Mouse (Mus musculus): Measurements from ENCODE around the gene Rassf5. TPM values are rescaled to one million over a fixed set of nuclear protein-coding genes. Genes with fewer than 3 reads are reported as not detected.
A peak's percentile ranks its signal among the peaks of the same experiment; 100 is the strongest.
"Not testable (repeated sequence)": the region's sequence is repeated elsewhere in the genome, so short reads cannot be mapped to it uniquely, and the experiment has no call there.

Rassf5 gene
- polyA plus RNA-seq, 1 experiment: 15.7 TPM

- no peak overlapping the region for H3K27ac ChIP-seq (ENCODE audit: insufficient read depth, low read length)
- no peak overlapping the region for H3K4me3 ChIP-seq (ENCODE audit: insufficient read depth, low read length)
- TF ChIP-seq POLR2A (IDR thresholded peaks at IDR 0.05; ENCODE audit: low read depth, low read length) (no peak), CTCF (IDR thresholded peaks at IDR 0.05; ENCODE audit: borderline replicate concordance, insufficient read depth, low read length) (no peak)
- no peaks in the 10 kb centered on the region for H3K4me1 ChIP-seq (ENCODE audit: control insufficient read depth, insufficient read depth, low read length)
Observed at GRCm38 (mm10) chr1:131174299-131174861, 70.7 kb downstream of the Rassf5 start.

GRCm38 (mm10) chr1:131173809-131174208 is 71.2 kb downstream of the Rassf5 start:
- TF ChIP-seq CTCF (IDR thresholded peaks at IDR 0.05; ENCODE audit: borderline replicate concordance, insufficient read depth, low read length): no peak
- TF ChIP-seq POLR2A (IDR thresholded peaks at IDR 0.05; ENCODE audit: low read depth, low read length): no peak
- Histone ChIP-seq H3K27ac (ENCODE audit: insufficient read depth, low read length) (no peak overlapping the region), H3K4me1 (ENCODE audit: control insufficient read depth, insufficient read depth, low read length) (no peaks in the 10 kb centered on the region), H3K4me3 (ENCODE audit: insufficient read depth, low read length) (no peak overlapping the region)

- no peaks in the 10 kb centered on the region for H3K4me1 ChIP-seq (ENCODE audit: control insufficient read depth, insufficient read depth, low read length)
- H3K4me3 ChIP-seq (ENCODE audit: insufficient read depth, low read length): no peak overlapping the region
- no peak overlapping the region for H3K27ac ChIP-seq (ENCODE audit: insufficient read depth, low read length)
- TF ChIP-seq POLR2A (IDR thresholded peaks at IDR 0.05; ENCODE audit: low read depth, low read length): no peak
- TF ChIP-seq CTCF (IDR thresholded peaks at IDR 0.05; ENCODE audit: borderline replicate concordance, insufficient read depth, low read length): no peak
Observed at GRCm38 (mm10) chr1:131173001-131173400, 72.1 kb downstream of the Rassf5 start.

- H3K27ac ChIP-seq (ENCODE audit: insufficient read depth, low read length): no peak overlapping the region
- no peak overlapping the region for H3K4me3 ChIP-seq (ENCODE audit: insufficient read depth, low read length)
- TF ChIP-seq CTCF (IDR thresholded peaks at IDR 0.05; ENCODE audit: borderline replicate concordance, insufficient read depth, low read length) (no peak), POLR2A (IDR thresholded peaks at IDR 0.05; ENCODE audit: low read depth, low read length) (no peak)
- no peaks in the 10 kb centered on the region for H3K4me1 ChIP-seq (ENCODE audit: control insufficient read depth, insufficient read depth, low read length)
Observed at GRCm38 (mm10) chr1:131167612-131168011, 77.4 kb downstream of the Rassf5 start.

- TF ChIP-seq POLR2A (IDR thresholded peaks at IDR 0.05; ENCODE audit: low read depth, low read length): no peak
- TF ChIP-seq CTCF (IDR thresholded peaks at IDR 0.05; ENCODE audit: borderline replicate concordance, insufficient read depth, low read length): no peak
- no peak overlapping the region for H3K27ac ChIP-seq (ENCODE audit: insufficient read depth, low read length)
- no peaks in the 10 kb centered on the region for H3K4me1 ChIP-seq (ENCODE audit: control insufficient read depth, insufficient read depth, low read length)
- H3K4me3 ChIP-seq (ENCODE audit: insufficient read depth, low read length): no peak overlapping the region
Observed at GRCm38 (mm10) chr1:131164427-131164826, 80.6 kb downstream of the Rassf5 start.

GRCm38 (mm10) chr1:131161091-131161490 is 84.0 kb downstream of the Rassf5 start:
- H3K4me1 ChIP-seq (ENCODE audit: control insufficient read depth, insufficient read depth, low read length): no peaks in the 10 kb centered on the region
- TF ChIP-seq CTCF (IDR thresholded peaks at IDR 0.05; ENCODE audit: borderline replicate concordance, insufficient read depth, low read length) (no peak), POLR2A (IDR thresholded peaks at IDR 0.05; ENCODE audit: low read depth, low read length) (no peak)
- no peak overlapping the region for H3K4me3 ChIP-seq (ENCODE audit: insufficient read depth, low read length)
- H3K27ac ChIP-seq (ENCODE audit: insufficient read depth, low read length): no peak overlapping the region

- H3K27ac ChIP-seq (ENCODE audit: insufficient read depth, low read length); H3K4me3 ChIP-seq (ENCODE audit: insufficient read depth, low read length): not testable (repeated sequence)
Observed at GRCm38 (mm10) chr1:131159573-131160327, 85.3 kb downstream of the Rassf5 start.

GRCm38 (mm10) chr1:131155456-131155855 is 89.6 kb downstream of the Rassf5 start:
- TF ChIP-seq POLR2A (IDR thresholded peaks at IDR 0.05; ENCODE audit: low read depth, low read length) (no peak), CTCF (IDR thresholded peaks at IDR 0.05; ENCODE audit: borderline replicate concordance, insufficient read depth, low read length) (peak; percentile 85)
- H3K4me1 ChIP-seq (ENCODE audit: control insufficient read depth, insufficient read depth, low read length): no peaks in the 10 kb centered on the region
- no peak overlapping the region for H3K4me3 ChIP-seq (ENCODE audit: insufficient read depth, low read length)
- H3K27ac ChIP-seq (ENCODE audit: insufficient read depth, low read length): no peak overlapping the region

More at GRCm38 (mm10) chr1:131159573-131160327, 85.3 kb downstream of the Rassf5 start:
- not testable (repeated sequence) for H3K4me1 ChIP-seq (ENCODE audit: control insufficient read depth, insufficient read depth, low read length)

GRCm38 (mm10) chr1:131153018-131153629 is 91.9 kb downstream of the Rassf5 start, which contains the start of gene Eif2d:
Eif2d (plus strand) TSS chr1:131153181.
- no peak within 1 kb of the TSS for H3K27ac ChIP-seq (ENCODE audit: insufficient read depth, low read length)
- no peaks in the 10 kb centered on the region for H3K4me1 ChIP-seq (ENCODE audit: control insufficient read depth, insufficient read depth, low read length)
- peak; percentile 69 for TF ChIP-seq POLR2A (IDR thresholded peaks at IDR 0.05; ENCODE audit: low read depth, low read length)
- TF ChIP-seq CTCF (IDR thresholded peaks at IDR 0.05; ENCODE audit: borderline replicate concordance, insufficient read depth, low read length): no peak
- peak within 1 kb of the TSS; percentile 98 for H3K4me3 ChIP-seq (ENCODE audit: insufficient read depth, low read length)

- H3K4me3 ChIP-seq (ENCODE audit: insufficient read depth, low read length): no peak overlapping the region
- H3K4me1 ChIP-seq (ENCODE audit: control insufficient read depth, insufficient read depth, low read length): no peaks in the 10 kb centered on the region
- TF ChIP-seq POLR2A (IDR thresholded peaks at IDR 0.05; ENCODE audit: low read depth, low read length) (no peak), CTCF (IDR thresholded peaks at IDR 0.05; ENCODE audit: borderline replicate concordance, insufficient read depth, low read length) (no peak)
- H3K27ac ChIP-seq (ENCODE audit: insufficient read depth, low read length): no peak overlapping the region
Observed at GRCm38 (mm10) chr1:131149496-131149895, 95.6 kb downstream of the Rassf5 start.
